Mouse (Mus musculus) C2C12 (cell line): ENCODE measurements at regions not wholly inside any gene's neighbourhood (a gene's known extent, or its start where the extent isn't known, plus 50 kb on each side); places are given as distances from the start of the nearest gene placed in this dataset.
A peak's percentile ranks its signal among the peaks of the same experiment; 100 is the strongest.

ENCODE experiments used
- H3K27me3 ChIP-seq: one replicate; pipeline ENCODE4 v1.6.1; 2011; ENCODE audit not compliant: control insufficient read depth, insufficient read depth, insufficient read length
- H3K36me3 ChIP-seq: one replicate; pipeline ENCODE4 v1.6.1; 2011; ENCODE audit not compliant: control insufficient read depth, insufficient read depth
- H3K4me3 ChIP-seq: one replicate; pipeline ENCODE4 v1.5.1; 2011; ENCODE audit warnings: mild to moderate bottlenecking, control low read depth; ENCODE audit not compliant: poor library complexity, insufficient read depth, severe bottlenecking
- H3K79me2 ChIP-seq: one replicate; pipeline ENCODE4 v1.6.1; 2011; ENCODE audit not compliant: control insufficient read depth, insufficient read depth
- H3K79me3 ChIP-seq: one replicate; pipeline ENCODE4 v1.6.1; 2011; ENCODE audit warnings: low read depth, control low read depth
- H3ac ChIP-seq: one replicate; pipeline ENCODE3; 2011; ENCODE audit warnings: low read depth; ENCODE audit not compliant: control insufficient read depth, insufficient read length
- CEBPB ChIP-seq: IDR thresholded peaks from one replicate; pipeline ENCODE4 v1.6.1; 2011; ENCODE audit warnings: low read depth, mild to moderate bottlenecking, control low read depth, moderate library complexity
- CTCF ChIP-seq: IDR thresholded peaks from one replicate; pipeline ENCODE4 v1.5.1; 2011; ENCODE audit not compliant: control insufficient read depth, insufficient read depth, insufficient read length
- FOSL1 ChIP-seq: IDR thresholded peaks from one replicate; pipeline ENCODE4 v1.8.0; 2011; ENCODE audit warnings: mild to moderate bottlenecking, low read length; ENCODE audit not compliant: poor library complexity, insufficient read depth, severe bottlenecking
- MAX ChIP-seq: IDR thresholded peaks from one replicate; pipeline ENCODE4 v1.6.1; 2011; ENCODE audit warnings: mild to moderate bottlenecking, control low read depth
- MYOD1 ChIP-seq: IDR thresholded peaks from one replicate; pipeline ENCODE4 v1.6.1; 2011; ENCODE audit warnings: low read depth; ENCODE audit not compliant: control insufficient read depth, insufficient read length
- MYOG ChIP-seq: IDR thresholded peaks from one replicate; pipeline ENCODE4 v1.6.1; 2011; ENCODE audit not compliant: control insufficient read depth, insufficient read length; ENCODE audit errors: extremely low read depth
- USF1 ChIP-seq: IDR thresholded peaks from one replicate; pipeline ENCODE4 v1.6.1; 2011; ENCODE audit warnings: low read depth, mild to moderate bottlenecking, control low read depth, moderate library complexity

- no peaks in the 10 kb centered on the region for H3K36me3 ChIP-seq
- no peaks in the 10 kb centered on the region for H3K79me3 ChIP-seq
- no peak overlapping the region for H3ac ChIP-seq
- TF ChIP-seq MAX (no peak), CTCF (no peak), CEBPB (no peak), MYOD1 (no peak), FOSL1 (no peak), USF1 (no peak), MYOG (no peak)
- no peak overlapping the region for H3K4me3 ChIP-seq
- H3K27me3 ChIP-seq = no peaks in the 10 kb centered on the region
- no peaks in the 10 kb centered on the region for H3K79me2 ChIP-seq
These were observed 650.3 kb downstream of the Utrn start for GRCm38 (mm10) chr10:12218879-12219278.

GRCm38 (mm10) chr10:12234141-12234540 lies 635.0 kb downstream of the Utrn start:
- no peak overlapping the region for H3K4me3 ChIP-seq
- no peaks in the 10 kb centered on the region for H3K27me3 ChIP-seq
- H3ac ChIP-seq = no peak overlapping the region
- no peaks in the 10 kb centered on the region for H3K79me2 ChIP-seq
- H3K36me3 ChIP-seq = no peaks in the 10 kb centered on the region
- no peaks in the 10 kb centered on the region for H3K79me3 ChIP-seq
- no peak for TF ChIP-seq USF1
- TF ChIP-seq CEBPB = no peak
- TF ChIP-seq CTCF = no peak
- no peak for TF ChIP-seq MYOD1
- no peak for TF ChIP-seq FOSL1
- no peak for TF ChIP-seq MYOG
- no peak for TF ChIP-seq MAX

GRCm38 (mm10) chr10:12248853-12249252 lies 620.3 kb downstream of the Utrn start:
- Histone ChIP-seq H3K36me3 (no peaks in the 10 kb centered on the region), H3K79me2 (no peaks in the 10 kb centered on the region), H3K4me3 (no peak overlapping the region), H3ac (no peak overlapping the region), H3K79me3 (no peaks in the 10 kb centered on the region), H3K27me3 (no peaks in the 10 kb centered on the region)
- TF ChIP-seq USF1 = no peak
- TF ChIP-seq CTCF = no peak
- TF ChIP-seq CEBPB = peak; percentile 85
- TF ChIP-seq MYOD1 = peak; percentile 82
- no peak for TF ChIP-seq MYOG
- peak; percentile 43 for TF ChIP-seq FOSL1
- peak; percentile 86 for TF ChIP-seq MAX

- H3ac ChIP-seq = no peak overlapping the region
- H3K79me3 ChIP-seq = no peaks in the 10 kb centered on the region
- no peaks in the 10 kb centered on the region for H3K79me2 ChIP-seq
- no peak overlapping the region for H3K4me3 ChIP-seq
- H3K27me3 ChIP-seq = no peaks in the 10 kb centered on the region
- H3K36me3 ChIP-seq = no peaks in the 10 kb centered on the region
- TF ChIP-seq MYOG = no peak
- TF ChIP-seq FOSL1 = no peak
- no peak for TF ChIP-seq CEBPB
- no peak for TF ChIP-seq MYOD1
- TF ChIP-seq USF1 = no peak
- no peak for TF ChIP-seq MAX
- no peak for TF ChIP-seq CTCF
These were observed 615.9 kb downstream of the Utrn start for GRCm38 (mm10) chr10:12253274-12253673.

GRCm38 (mm10) chr10:12285679-12286078 lies 583.5 kb downstream of the Utrn start:
- Histone ChIP-seq H3K79me2 (no peaks in the 10 kb centered on the region), H3K79me3 (no peaks in the 10 kb centered on the region), H3K4me3 (no peak overlapping the region), H3ac (no peak overlapping the region), H3K36me3 (no peaks in the 10 kb centered on the region), H3K27me3 (no peaks in the 10 kb centered on the region)
- TF ChIP-seq MAX = no peak
- TF ChIP-seq MYOG = no peak
- no peak for TF ChIP-seq CTCF
- TF ChIP-seq CEBPB = no peak
- no peak for TF ChIP-seq FOSL1
- TF ChIP-seq MYOD1 = no peak
- TF ChIP-seq USF1 = no peak

GRCm38 (mm10) chr10:12298887-12299286 lies 570.3 kb downstream of the Utrn start:
- H3K79me2 ChIP-seq = no peaks in the 10 kb centered on the region
- no peak overlapping the region for H3ac ChIP-seq
- H3K79me3 ChIP-seq = no peaks in the 10 kb centered on the region
- no peak overlapping the region for H3K4me3 ChIP-seq
- H3K27me3 ChIP-seq = no peaks in the 10 kb centered on the region
- TF ChIP-seq MYOG (no peak), FOSL1 (peak; percentile 71), CTCF (no peak), MAX (no peak), CEBPB (peak; percentile 92), USF1 (no peak)
- no peaks in the 10 kb centered on the region for H3K36me3 ChIP-seq
